ENCODE assay signal across 9 mouse cellular contexts in genomic region chr7:4878186-4878585, GRCm38 (mm10). TPM values are rescaled to one million over a fixed set of nuclear protein-coding genes. Genes with fewer than 3 reads are reported as not detected.
A peak's percentile ranks its signal among the peaks of the same experiment; 100 is the strongest.
DNase-seq lines count a peak whose midpoint lies in the region; ATAC-seq and TF ChIP-seq lines count a peak whose summit lies in the region.
"Had no signal": no experiment of that assay in that cellular context is flagged by ENCODE, and none has a peak within 500 bp of the region (broad histone marks: within the 10 kb centered on the region; RNA-seq: fewer than 3 reads in every experiment).

No protein-coding gene starts in this region.

- H3K4me1 ChIP-seq in kidney, embryonic 15.5 days: peaks cover 19% of the 10 kb centered on the region
- H3K4me1 ChIP-seq in intestine, postnatal 0 days (replicated peaks; ENCODE audit: control insufficient read depth, insufficient read depth, low read length): no peaks in the 10 kb centered on the region
- peaks cover 19% of the 10 kb centered on the region for H3K4me1 ChIP-seq in hindbrain, embryonic 10.5 days (replicated peaks)

- no peak overlapping the region for H3K27ac ChIP-seq in kidney, embryonic 15.5 days
- H3K27ac ChIP-seq in intestine, postnatal 0 days (ENCODE audit: low read depth, low read length): no peak overlapping the region
- H3K27ac ChIP-seq in hindbrain, embryonic 10.5 days: no peak overlapping the region
- H3K27ac ChIP-seq: hindbrain, embryonic 13.5 days had no signal

- no peaks in the 10 kb centered on the region for H3K36me3 ChIP-seq in kidney, embryonic 15.5 days
- no peaks in the 10 kb centered on the region; the same call in 1 of the 2 replicates for H3K36me3 ChIP-seq in intestine, postnatal 0 days (ENCODE audit: control insufficient read depth, insufficient read depth)
- H3K36me3 ChIP-seq in hindbrain, embryonic 10.5 days: 0 out of 2 replicates have a peak, but pooled peaks cover 8% of the 10 kb centered on the region
- H3K36me3 ChIP-seq: hindbrain, embryonic 13.5 days had no signal

- no peaks in the 10 kb centered on the region for H3K27me3 ChIP-seq in kidney, embryonic 15.5 days
- H3K27me3 ChIP-seq in intestine, postnatal 0 days (replicated peaks; ENCODE audit: control insufficient read depth, insufficient read depth, low read length): no peaks in the 10 kb centered on the region
- no peaks in the 10 kb centered on the region for H3K27me3 ChIP-seq in hindbrain, embryonic 10.5 days (ENCODE audit: insufficient read depth, poor library complexity, severe bottlenecking)
- H3K27me3 ChIP-seq: hindbrain, embryonic 13.5 days had no signal

- no peak overlapping the region for H3K9ac ChIP-seq in kidney, embryonic 15.5 days
- no peak overlapping the region for H3K9ac ChIP-seq in intestine, postnatal 0 days (ENCODE audit: low read depth, low read length)

- peak; percentile 63 for TF ChIP-seq CTCF in intestine, postnatal 0 days (IDR thresholded peaks at IDR 0.05; ENCODE audit: low read depth)

- peak; percentile 47 for DNase-seq in kidney, adult 18-20 months
- DNase-seq in NIH3T3 (ENCODE audit: low read depth): peak; percentile 49
- DNase-seq in lung, postnatal 4 days: peak; percentile 21 to 38
- no peak for DNase-seq in urinary bladder, postnatal 36 days (ENCODE audit: low spot score in 2 of 2)
- no peak for DNase-seq in ovary, postnatal 10 days (ENCODE audit: low spot score)
- DNase-seq in hindbrain, embryonic 10.5 days (ENCODE audit: low spot score): no peak

- H3K9me3 ChIP-seq in kidney, embryonic 15.5 days (replicated peaks): no peaks in the 10 kb centered on the region
- no peaks in the 10 kb centered on the region for H3K9me3 ChIP-seq in intestine, postnatal 0 days (ENCODE audit: control insufficient read depth)
- H3K9me3 ChIP-seq in hindbrain, embryonic 10.5 days: peaks cover 7% of the 10 kb centered on the region; the same call in 1 of the 2 replicates
- H3K9me3 ChIP-seq: hindbrain, embryonic 13.5 days had no signal

- H3K4me2 ChIP-seq in kidney, embryonic 15.5 days: no peak overlapping the region
- peak overlapping the region; percentile 79 for H3K4me2 ChIP-seq in intestine, postnatal 0 days (replicated peaks; ENCODE audit: low read depth)

- H3K4me3 ChIP-seq in kidney, embryonic 15.5 days (replicated peaks): no peak overlapping the region
- no peak overlapping the region for H3K4me3 ChIP-seq in intestine, postnatal 0 days (ENCODE audit: low read depth, low read length)
- no peak overlapping the region for H3K4me3 ChIP-seq in hindbrain, embryonic 10.5 days

- ATAC-seq in kidney, embryonic 15.5 days (replicated peaks; ENCODE audit: low FRiP score): no peak
- ATAC-seq in intestine, postnatal 0 days: no peak

RNA-seq across cellular contexts. Expression of gene Isoc2a, which starts 1.2 kb away (rescaled TPM):
- 0.93 and 1.2 TPM in 2 replicates for polyA plus RNA-seq in kidney, embryonic 15.5 days (2015; fragmentation: Nextera tagmentation; extraction: Ambion mirVana)
- polyA plus RNA-seq in intestine, postnatal 0 days (2015; fragmentation: Nextera tagmentation; extraction: Ambion mirVana): 1.3 and 1.6 TPM in 2 replicates
- polyA plus RNA-seq in hindbrain, embryonic 10.5 days (2016; fragmentation: Nextera tagmentation; extraction: Ambion mirVana): 0.73 and 0.82 TPM in 2 replicates

RNA-seq across cellular contexts. Expression of gene Isoc2b, which starts 8.1 kb away (rescaled TPM):
- polyA plus RNA-seq in kidney, embryonic 15.5 days (2015; fragmentation: Nextera tagmentation; extraction: Ambion mirVana): 6.1 and 7.2 TPM in 2 replicates
- 12.5 and 15.5 TPM in 2 replicates for polyA plus RNA-seq in intestine, postnatal 0 days (2015; fragmentation: Nextera tagmentation; extraction: Ambion mirVana)
- 2.6 and 3.3 TPM in 2 replicates for polyA plus RNA-seq in hindbrain, embryonic 10.5 days (2016; fragmentation: Nextera tagmentation; extraction: Ambion mirVana)

RNA-seq across cellular contexts. Expression of gene Gm36210, which starts 28.1 kb away (rescaled TPM):
- not detected in 2 replicates for polyA plus RNA-seq in kidney, embryonic 15.5 days (2015; fragmentation: Nextera tagmentation; extraction: Ambion mirVana)
- polyA plus RNA-seq in intestine, postnatal 0 days (2015; fragmentation: Nextera tagmentation; extraction: Ambion mirVana): not detected in 2 replicates
- polyA plus RNA-seq in hindbrain, embryonic 10.5 days (2016; fragmentation: Nextera tagmentation; extraction: Ambion mirVana): not detected in 2 replicates

RNA-seq across cellular contexts. Expression of gene Shisa7, which starts 33.7 kb away (rescaled TPM):
- 0.84 and 0.96 TPM in 2 replicates for polyA plus RNA-seq in kidney, embryonic 15.5 days (2015; fragmentation: Nextera tagmentation; extraction: Ambion mirVana)
- 0.07 and 0.09 TPM in 2 replicates for polyA plus RNA-seq in intestine, postnatal 0 days (2015; fragmentation: Nextera tagmentation; extraction: Ambion mirVana)
- polyA plus RNA-seq in hindbrain, embryonic 10.5 days (2016; fragmentation: Nextera tagmentation; extraction: Ambion mirVana): 0.68 and 1.8 TPM in 2 replicates

RNA-seq across cellular contexts. Expression of gene Zfp628, which starts 36.8 kb away (rescaled TPM):
- polyA plus RNA-seq in kidney, embryonic 15.5 days (2015; fragmentation: Nextera tagmentation; extraction: Ambion mirVana): 4.0 and 4.1 TPM in 2 replicates
- 2.9 TPM in 2 replicates for polyA plus RNA-seq in intestine, postnatal 0 days (2015; fragmentation: Nextera tagmentation; extraction: Ambion mirVana)
- polyA plus RNA-seq in hindbrain, embryonic 10.5 days (2016; fragmentation: Nextera tagmentation; extraction: Ambion mirVana): 5.3 and 6.5 TPM in 2 replicates

Comparison
In these comparisons a context has a peak if more than half of its experiments do, and no peak if none do; other contexts are left out.
1. DNase-seq: peak in kidney, adult 18-20 months (single experiment), NIH3T3 (single experiment) and lung, postnatal 4 days (2 of 2); none in urinary bladder, postnatal 36 days (0 of 2), ovary, postnatal 10 days (single experiment) and hindbrain, embryonic 10.5 days (single experiment).